Mouse (Mus musculus) granulocyte monocyte progenitor cell, adult 5-6 weeks (primary cell): ENCODE measurements at regions not wholly inside any gene's neighbourhood (a gene's known extent, or its start where the extent isn't known, plus 50 kb on each side); places are given as distances from the start of the nearest gene placed in this dataset.

ENCODE experiments used
- ATAC-seq: replicated peaks from 2 replicates; pipeline ENCODE4 v1.8.0; 2016; ENCODE audit warnings: mild to moderate bottlenecking, moderate TSS enrichment, inconsistent platforms; ENCODE audit not compliant: poor library complexity, severe bottlenecking

DNA sequence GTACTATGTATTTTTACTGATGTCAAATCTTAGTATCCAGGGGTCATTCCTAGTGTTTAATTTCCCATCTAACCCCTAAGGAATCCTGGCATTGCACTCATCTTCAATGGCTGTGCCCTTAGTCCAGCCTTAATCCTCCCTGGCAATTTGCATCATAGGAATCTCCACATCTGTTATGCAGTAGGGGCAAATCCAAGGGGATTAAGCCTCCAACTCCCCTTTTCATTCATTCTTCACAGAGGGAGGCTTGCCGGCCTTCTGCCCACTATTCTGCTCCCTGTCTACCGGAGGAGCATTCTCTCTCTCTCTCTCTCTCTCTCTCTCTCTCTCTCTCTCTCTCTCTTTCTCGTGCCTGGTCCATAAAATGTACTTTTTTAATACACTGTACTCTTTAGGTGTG lies 338.0 kb upstream of the Vrk2 start:
- no peak for ATAC-seq

DNA sequence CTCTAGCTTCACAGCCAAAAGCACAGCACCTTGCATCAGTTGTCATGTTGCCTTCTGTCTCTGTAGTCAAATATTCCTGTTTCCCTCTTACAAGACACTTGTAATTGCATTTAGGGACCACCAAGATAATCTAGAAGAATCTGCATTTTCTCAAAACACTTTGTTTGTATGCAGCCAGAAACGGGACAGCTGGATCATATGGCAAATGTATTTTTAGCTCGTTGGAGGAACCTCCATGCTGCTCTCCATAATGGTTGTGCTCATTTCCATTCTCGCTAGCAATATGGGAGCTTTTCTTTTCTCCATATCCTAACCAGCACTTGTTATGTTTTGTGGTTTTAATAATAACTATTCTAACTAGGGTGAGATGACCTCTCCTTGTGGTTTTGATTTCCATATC lies 313.3 kb upstream of the Vrk2 start:
- ATAC-seq = no peak

DNA sequence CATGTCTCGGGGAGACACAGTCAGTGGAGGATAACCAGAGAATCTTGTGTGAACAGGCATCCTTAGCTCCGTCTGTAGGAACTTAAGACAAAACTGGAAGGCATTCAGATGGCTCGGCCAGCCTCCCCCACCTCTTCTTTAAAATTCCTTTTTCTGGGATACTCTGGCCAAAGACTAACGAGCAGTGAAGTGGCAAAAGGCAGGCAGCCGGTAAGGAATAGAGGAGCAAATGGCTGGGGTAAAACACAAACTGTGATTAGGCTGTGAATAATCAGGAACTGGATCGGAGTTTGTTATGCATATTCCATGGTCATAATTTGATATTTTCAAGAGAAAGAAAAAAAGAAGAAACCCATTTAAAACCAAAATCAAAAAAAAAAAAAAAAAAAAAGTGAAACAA lies 287.8 kb upstream of the Vrk2 start:
- no peak for ATAC-seq
